ENCODE assay signal across 8 mouse cellular contexts in the genomic region with DNA sequence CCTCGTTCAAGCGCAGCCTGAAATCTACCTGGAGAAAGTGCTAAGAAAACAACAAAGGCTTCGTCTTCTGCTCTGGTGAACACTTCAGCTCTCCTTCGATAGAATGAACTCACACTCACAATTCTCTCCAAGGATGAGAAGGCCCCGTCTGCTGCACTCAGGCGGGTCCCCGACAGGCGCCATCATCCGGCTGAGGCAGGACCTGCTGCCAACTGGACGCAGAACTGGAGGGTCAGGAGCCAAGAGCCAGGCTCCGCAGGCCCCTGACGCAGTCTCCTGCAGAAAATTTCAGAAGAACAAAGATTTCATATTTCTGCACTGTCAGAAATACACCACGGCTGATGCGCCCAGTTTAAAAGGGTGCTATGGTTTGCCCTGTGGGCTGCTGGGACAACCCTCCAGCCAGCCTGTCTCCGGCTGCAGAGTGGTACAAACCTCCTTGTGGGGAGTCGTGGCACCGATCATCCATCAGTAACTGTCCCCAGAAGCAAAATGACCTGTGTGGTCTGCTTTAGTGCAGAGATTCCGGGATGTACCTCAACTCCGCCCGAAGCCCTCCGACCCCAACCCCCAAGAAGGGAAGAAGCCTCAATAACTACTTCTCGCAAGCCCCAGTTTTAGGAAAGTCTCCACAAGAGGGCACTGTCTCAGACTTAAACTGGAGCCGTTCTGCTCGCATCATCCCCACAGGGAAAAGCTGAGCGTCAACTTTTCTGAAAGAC. TPM values are rescaled to one million over a fixed set of nuclear protein-coding genes. Genes with fewer than 3 reads are reported as not detected.
A peak's percentile ranks its signal among the peaks of the same experiment; 100 is the strongest.
DNase-seq lines count a peak whose midpoint lies in the region; ATAC-seq and TF ChIP-seq lines count a peak whose summit lies in the region.

No protein-coding gene starts in this region.

- TF ChIP-seq CTCF in MEL (IDR thresholded peaks at IDR 0.05 in 2 of 3, conservative IDR thresholded peaks at IDR 0.05 in 1 of 3; ENCODE audit: control insufficient read depth in 1 of 3, insufficient read depth in 1 of 3, low read depth in 2 of 3, low read length in 3 of 3, poor library complexity in 1 of 3, severe bottlenecking in 1 of 3), result peak; percentile 3 to 50 (median 48); a peak in 4 of 6 replicates
- peak; percentile 77 for TF ChIP-seq CTCF in kidney, postnatal 0 days (IDR thresholded peaks at IDR 0.05; ENCODE audit: low read depth)

- TF ChIP-seq EP300 in MEL (IDR thresholded peaks at IDR 0.05; ENCODE audit: low read depth in 1 of 2, low read length in 2 of 2), result no peak

- TF ChIP-seq RAD21 in MEL (IDR thresholded peaks at IDR 0.05; ENCODE audit: low read depth, low read length), result peak; percentile 13

- no peaks in the 10 kb centered on the region for H3K9me3 ChIP-seq in MEL (replicated peaks; ENCODE audit: insufficient read depth, low read length)
- no peaks in the 10 kb centered on the region for H3K9me3 ChIP-seq in heart, embryonic 15.5 days (replicated peaks)
- H3K9me3 ChIP-seq in kidney, postnatal 0 days (replicated peaks; ENCODE audit: low read length), result no peaks in the 10 kb centered on the region
- H3K9me3 ChIP-seq in liver, embryonic 16.5 days (replicated peaks; ENCODE audit: control insufficient read depth, low read length), result no peaks in the 10 kb centered on the region
- no peaks in the 10 kb centered on the region for H3K9me3 ChIP-seq in neural tube, embryonic 15.5 days (replicated peaks)

- no peak overlapping the region for H3K27ac ChIP-seq in MEL (ENCODE audit: control insufficient read depth, low read depth, low read length)
- H3K27ac ChIP-seq in heart, embryonic 15.5 days, result no peak overlapping the region
- H3K27ac ChIP-seq in kidney, postnatal 0 days, result no peak overlapping the region
- no peak overlapping the region for H3K27ac ChIP-seq in liver, embryonic 16.5 days (ENCODE audit: low read length)
- no peak overlapping the region for H3K27ac ChIP-seq in neural tube, embryonic 15.5 days (replicated peaks)

- H3K4me1 ChIP-seq in MEL (ENCODE audit: control insufficient read depth in 1 of 2, insufficient read depth in 2 of 2, low read length in 2 of 2), result no peaks in the 10 kb centered on the region
- H3K4me1 ChIP-seq in heart, embryonic 15.5 days (replicated peaks), result peaks cover 5% of the 10 kb centered on the region; the same call in 1 of the 2 replicates
- H3K4me1 ChIP-seq in kidney, postnatal 0 days (replicated peaks; ENCODE audit: insufficient read depth, low read length), result no peaks in the 10 kb centered on the region
- no peaks in the 10 kb centered on the region for H3K4me1 ChIP-seq in liver, embryonic 16.5 days (ENCODE audit: control insufficient read depth, low read depth, low read length)
- H3K4me1 ChIP-seq in neural tube, embryonic 15.5 days, result peaks cover 5% of the 10 kb centered on the region

- no peaks in the 10 kb centered on the region for H3K79me2 ChIP-seq in MEL (ENCODE audit: control insufficient read depth, insufficient read depth, low read length, poor library complexity)

- H3K27me3 ChIP-seq in MEL (ENCODE audit: control insufficient read depth in 1 of 2, insufficient read depth in 2 of 2, low read length in 2 of 2), result no peaks in the 10 kb centered on the region; a peak in 1 of 4 replicates
- H3K27me3 ChIP-seq in heart, embryonic 15.5 days, result peaks cover 10% of the 10 kb centered on the region
- H3K27me3 ChIP-seq in kidney, postnatal 0 days (ENCODE audit: insufficient read depth, low read length), result no peaks in the 10 kb centered on the region
- H3K27me3 ChIP-seq in liver, embryonic 16.5 days (ENCODE audit: control insufficient read depth, insufficient read depth, low read depth, low read length), result peaks cover 4% of the 10 kb centered on the region
- peaks cover 15% of the 10 kb centered on the region for H3K27me3 ChIP-seq in neural tube, embryonic 15.5 days (replicated peaks)

- DNase-seq in 3T3-L1 (ENCODE audit: low read depth, low spot score) (peak; percentile 63), MEL (ENCODE audit: low read depth, low spot score) (peak; percentile 31)
- peak; percentile 91 for DNase-seq in embryo, embryonic 11 days
- peak; percentile 90 for DNase-seq in kidney, postnatal 0 days (ENCODE audit: low spot score)

- no peak for ATAC-seq in heart, embryonic 15.5 days (replicated peaks; ENCODE audit: insufficient number of reproducible peaks, insufficient read depth, low FRiP score, low read depth)
- ATAC-seq in kidney, postnatal 0 days (replicated peaks; ENCODE audit: low FRiP score, low read depth), result no peak
- no peak for ATAC-seq in liver, embryonic 16.5 days (ENCODE audit: low read depth)
- no peak for ATAC-seq in neural tube, embryonic 15.5 days (ENCODE audit: low FRiP score)
- no peak for ATAC-seq in inflammation-experienced regulatory T-cells, adult 6 months

- H3K9ac ChIP-seq in MEL (ENCODE audit: control insufficient read depth, low read depth, low read length, poor library complexity, severe bottlenecking), result no peak overlapping the region
- no peak overlapping the region for H3K9ac ChIP-seq in heart, embryonic 15.5 days
- no peak overlapping the region for H3K9ac ChIP-seq in kidney, postnatal 0 days (ENCODE audit: low read depth, low read length)
- no peak overlapping the region for H3K9ac ChIP-seq in liver, embryonic 16.5 days (ENCODE audit: low read depth, low read length)
- no peak overlapping the region for H3K9ac ChIP-seq in neural tube, embryonic 15.5 days (replicated peaks)

- H3K4me2 ChIP-seq in heart, embryonic 15.5 days, result peak overlapping the region; percentile 52
- peak overlapping the region; percentile 45 for H3K4me2 ChIP-seq in kidney, postnatal 0 days (ENCODE audit: low read length)
- peak overlapping the region; percentile 4; the same call in 1 of the 2 replicates for H3K4me2 ChIP-seq in liver, embryonic 16.5 days (ENCODE audit: low read depth, low read length)
- peak overlapping the region; percentile 50 for H3K4me2 ChIP-seq in neural tube, embryonic 15.5 days

- no peak overlapping the region for H3K4me3 ChIP-seq in MEL (ENCODE audit: control insufficient read depth in 1 of 2, insufficient read depth in 1 of 2, low read depth in 2 of 2, low read length in 2 of 2)
- H3K4me3 ChIP-seq in heart, embryonic 15.5 days, result peak overlapping the region; percentile 24
- no peak overlapping the region; the same call in 1 of the 2 replicates for H3K4me3 ChIP-seq in kidney, postnatal 0 days (replicated peaks; ENCODE audit: low read depth, low read length)
- no peak overlapping the region for H3K4me3 ChIP-seq in liver, embryonic 16.5 days (ENCODE audit: low read depth, low read length)
- H3K4me3 ChIP-seq in neural tube, embryonic 15.5 days (replicated peaks), result peak overlapping the region; percentile 16; the same call in 1 of the 2 replicates

- H3K36me3 ChIP-seq in MEL (ENCODE audit: control insufficient read depth in 1 of 2, insufficient read depth in 2 of 2, low read length in 2 of 2), result no peaks in the 10 kb centered on the region
- no peaks in the 10 kb centered on the region for H3K36me3 ChIP-seq in heart, embryonic 15.5 days
- H3K36me3 ChIP-seq in kidney, postnatal 0 days (ENCODE audit: insufficient read depth, low read length), result no peaks in the 10 kb centered on the region
- H3K36me3 ChIP-seq in liver, embryonic 16.5 days (ENCODE audit: control insufficient read depth, insufficient read depth), result no peaks in the 10 kb centered on the region
- H3K36me3 ChIP-seq in neural tube, embryonic 15.5 days, result no peaks in the 10 kb centered on the region

- no peak for TF ChIP-seq POLR2A in MEL (IDR thresholded peaks at IDR 0.05; ENCODE audit: control insufficient read depth in 1 of 2, insufficient read depth in 1 of 2, low read depth in 1 of 2, low read length in 2 of 2, poor library complexity in 1 of 2)

- WGBS in heart, embryonic 15.5 days, result 16% methylated on average over 25 of the region's 25 CpGs
- 21% methylated on average over 25 of the region's 25 CpGs for WGBS in kidney, postnatal 0 days
- 21% methylated on average over 25 of the region's 25 CpGs for WGBS in liver, embryonic 16.5 days (ENCODE audit: insufficient replicate concordance)
- WGBS in neural tube, embryonic 15.5 days, result 15% methylated on average over 25 of the region's 25 CpGs

TF ChIP-seq in MEL, 35 proteins besides CTCF, POLR2A, EP300 and RAD21:
- TF ChIP-seq SMC3 (IDR thresholded peaks at IDR 0.05; ENCODE audit: low read depth, low read length) (peak; percentile 34), GABPA (IDR thresholded peaks at IDR 0.05; ENCODE audit: low read depth, low read length) (no peak)

RNA-seq across cellular contexts. Expression of gene Rhou, which starts 10.2 kb away (rescaled TPM):
- total RNA-seq in MEL (2012; rRNA removed), result not detected in 2 replicates
- polyA plus RNA-seq in MEL (2012; ENCODE audit: insufficient read depth in 1 of 2, insufficient read length in 2 of 2, low read depth in 1 of 2, low replicate concordance in 2 of 2, missing spikeins in 1 of 2), result not detected
- polyA plus RNA-seq in heart, embryonic 15.5 days (2015; fragmentation: Nextera tagmentation; extraction: Ambion mirVana), result 6.0 and 7.0 TPM in 2 replicates
- 4.3 and 4.9 TPM in 2 replicates for polyA plus RNA-seq in kidney, postnatal 0 days (2015; fragmentation: Nextera tagmentation; extraction: Ambion mirVana)
- polyA plus RNA-seq in liver, embryonic 16.5 days (2015; fragmentation: Nextera tagmentation; extraction: Ambion mirVana), result 1.5 and 1.8 TPM in 2 replicates
- 12.4 and 12.7 TPM in 2 replicates for polyA plus RNA-seq in neural tube, embryonic 15.5 days (2015; fragmentation: Nextera tagmentation; extraction: Ambion mirVana)
- polyA plus RNA-seq in inflammation-experienced regulatory T-cells, adult 6 months (2017; shearing (Covaris generic)), result not detected

Comparison
In these comparisons a context has a peak if more than half of its experiments do, and no peak if none do; other contexts are left out.
1. DNase-seq: peak in every context shown above with its lines; median percentile 91 in embryo, embryonic 11 days; 90 in kidney, postnatal 0 days; 63 in 3T3-L1; 31 in MEL.
2. H3K4me3 ChIP-seq: peak in heart, embryonic 15.5 days (single experiment) and neural tube, embryonic 15.5 days (single experiment); none in MEL (0 of 2), kidney, postnatal 0 days (single experiment) and liver, embryonic 16.5 days (single experiment).
3. Peak in every context shown above with its lines, with median percentiles within 50 percentile points of each other: H3K4me2 ChIP-seq.